Mouse (Mus musculus) left cerebral cortex, postnatal 14 days (tissue): ENCODE measurements at regions not wholly inside any gene's neighbourhood (a gene's known extent, or its start where the extent isn't known, plus 50 kb on each side); places are given as distances from the start of the nearest gene placed in this dataset.
"Not testable (repeated sequence)": the region's sequence is repeated elsewhere in the genome, so short reads cannot be mapped to it uniquely, and the experiment has no call there.

Experiments used
- DNase-seq, 2 experiments: peaks; one replicate each; pipeline ENCODE4 v3.0.0; 2021 to 2022; ENCODE audit warnings: low spot score in 2 of 2, mixed read lengths in 1 of 2
- intact Hi-C: fragments of 180-260 bp; cut with DNase I; formaldehyde crosslinking; loops from one replicate; pipeline ENCODE4 v1.15.1; 2025

DNA sequence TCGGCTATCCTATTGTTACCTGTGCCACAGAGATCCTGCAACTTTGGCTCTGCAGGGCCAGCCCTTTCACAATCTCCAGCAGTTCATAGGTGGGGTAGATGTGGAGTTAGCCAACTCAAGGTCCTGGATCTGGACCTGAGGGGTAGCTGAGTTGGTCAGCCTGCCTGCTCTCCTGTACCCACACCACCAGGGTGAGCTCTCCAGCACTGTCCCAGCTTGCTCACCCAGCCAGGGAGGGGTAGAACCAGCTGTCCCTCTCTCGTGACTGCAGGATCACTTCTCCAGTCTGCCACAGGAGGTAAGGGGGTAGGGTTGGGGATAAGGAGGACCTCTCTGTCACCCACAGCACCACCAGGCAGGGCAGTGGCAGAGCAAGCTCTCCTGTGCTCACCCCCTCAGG is 104.6 kb upstream of the Arid1b start:
- DNase-seq = no peak
- intact Hi-C loops = no loop called here

DNA sequence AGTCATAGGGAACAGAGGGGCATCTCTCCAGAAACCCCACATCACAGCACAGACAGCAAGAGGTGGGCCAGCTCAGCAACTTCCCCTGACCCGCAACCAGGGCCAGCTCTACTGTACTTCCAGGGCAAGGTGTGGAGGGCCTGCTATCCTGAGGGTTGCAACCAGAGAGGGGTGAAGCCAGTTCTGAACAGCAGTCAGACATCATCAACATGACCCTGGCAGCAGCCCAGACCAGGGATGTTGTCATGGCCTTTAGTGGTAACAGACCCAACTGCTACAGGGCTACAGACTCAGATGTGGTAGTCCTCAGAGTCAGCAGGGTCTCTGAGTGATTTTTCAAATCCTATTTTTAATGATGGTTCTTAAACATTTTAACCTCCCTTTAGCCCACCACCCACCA is 104.0 kb upstream of the Arid1b start:
- intact Hi-C loops = no loop called here
- no peak for DNase-seq

DNA sequence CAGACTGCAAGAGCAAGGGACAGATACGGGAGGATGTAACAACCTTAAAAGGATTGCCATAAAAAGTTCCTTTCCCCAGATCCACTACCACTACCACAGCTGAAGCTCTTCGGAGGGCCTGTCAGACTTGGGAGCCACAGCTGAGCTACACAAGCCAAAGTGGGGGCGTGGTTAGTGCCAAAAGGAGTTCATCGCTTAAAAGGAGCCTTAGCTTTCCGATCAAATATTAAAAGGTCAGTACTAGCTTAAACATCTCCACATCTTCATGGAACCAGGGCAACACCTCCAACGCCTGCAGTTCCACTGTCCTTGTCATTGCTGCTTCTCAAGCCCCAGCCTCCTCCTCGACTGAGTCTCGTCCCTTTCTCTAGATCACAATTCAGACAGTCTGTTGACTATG is 102.6 kb upstream of the Arid1b start:
- DNase-seq = no peak

DNA sequence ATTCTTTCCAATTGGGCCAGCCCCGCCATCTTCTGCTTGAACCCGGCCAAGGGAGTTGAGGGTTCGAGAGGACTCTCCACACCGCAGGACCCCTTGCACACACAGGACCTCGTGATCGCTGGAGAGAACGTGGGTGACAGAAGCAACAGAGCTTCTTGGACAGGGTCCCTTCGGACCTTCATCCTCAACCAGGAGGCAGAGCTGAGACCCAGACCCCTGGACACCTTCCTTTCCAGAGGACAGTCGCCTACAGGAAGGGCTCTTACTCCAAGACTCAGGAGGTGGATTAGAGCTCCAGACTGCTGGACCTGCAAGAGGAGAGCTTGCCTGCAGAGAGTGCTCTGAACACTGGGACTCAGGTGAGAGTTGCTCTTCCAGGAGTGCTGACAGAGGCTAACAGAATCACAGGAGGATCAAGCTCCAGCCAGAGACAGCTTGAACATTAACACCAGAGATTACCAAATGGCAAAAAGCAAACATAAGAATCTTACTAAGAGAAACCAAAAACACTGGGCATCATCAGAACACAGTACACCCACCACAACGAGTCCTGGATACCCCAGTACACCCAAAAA is 99.3 kb upstream of the Arid1b start:
- not testable (repeated sequence) for DNase-seq

More for the DNA sequence above, 102.6 kb upstream of the Arid1b start:
- intact Hi-C loops = no loop called here

DNA sequence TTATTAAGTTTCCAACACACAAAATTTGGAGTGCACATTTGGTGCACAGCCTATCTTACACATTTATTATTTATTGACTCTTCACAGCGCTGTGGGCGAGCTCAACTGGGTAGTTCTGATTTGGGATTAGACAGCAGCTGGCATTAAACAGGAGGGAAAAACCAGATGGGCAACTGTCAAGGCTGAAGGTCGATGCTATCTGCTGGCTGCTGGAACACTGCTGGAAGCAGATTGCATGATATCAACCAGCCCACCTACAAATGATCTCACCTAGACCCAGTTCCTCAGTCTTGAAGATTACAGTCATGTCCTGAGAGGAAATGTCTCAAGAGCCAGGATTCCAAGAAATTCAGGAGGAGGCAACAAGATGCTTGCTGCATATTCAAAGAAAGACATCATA is 91.0 kb upstream of the Arid1b start:
- intact Hi-C loops = no loop called here
- no peak for DNase-seq

More for the DNA sequence above, 99.3 kb upstream of the Arid1b start:
- intact Hi-C loops = not testable (repeated sequence)

DNA sequence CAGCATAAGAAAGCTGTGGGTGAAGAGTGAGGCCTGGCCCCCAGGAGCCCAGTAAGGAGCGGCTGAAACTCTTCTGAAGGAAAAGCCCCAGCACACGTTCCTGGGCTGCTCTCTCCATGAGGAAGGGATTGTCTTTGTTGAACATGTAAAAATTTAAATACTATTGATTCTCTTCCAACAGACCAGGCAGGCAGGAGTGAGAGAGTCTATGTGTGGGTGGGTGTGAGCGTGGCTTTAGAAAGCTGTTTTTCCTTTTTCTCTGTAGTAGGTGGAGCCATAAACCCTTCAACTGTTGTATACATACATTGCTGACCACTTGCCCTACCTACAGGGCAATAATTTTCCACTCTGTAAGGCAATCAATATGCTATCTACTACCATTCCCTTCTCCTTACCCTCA is 87.6 kb upstream of the Arid1b start:
- intact Hi-C loops = loop anchor here (2.0 to 5.0 kb wide), 2 partner anchors 129 to 524 kb away; no protein-coding TSS in a partner anchor
- peak; percentile 37 to 57 for DNase-seq

DNA sequence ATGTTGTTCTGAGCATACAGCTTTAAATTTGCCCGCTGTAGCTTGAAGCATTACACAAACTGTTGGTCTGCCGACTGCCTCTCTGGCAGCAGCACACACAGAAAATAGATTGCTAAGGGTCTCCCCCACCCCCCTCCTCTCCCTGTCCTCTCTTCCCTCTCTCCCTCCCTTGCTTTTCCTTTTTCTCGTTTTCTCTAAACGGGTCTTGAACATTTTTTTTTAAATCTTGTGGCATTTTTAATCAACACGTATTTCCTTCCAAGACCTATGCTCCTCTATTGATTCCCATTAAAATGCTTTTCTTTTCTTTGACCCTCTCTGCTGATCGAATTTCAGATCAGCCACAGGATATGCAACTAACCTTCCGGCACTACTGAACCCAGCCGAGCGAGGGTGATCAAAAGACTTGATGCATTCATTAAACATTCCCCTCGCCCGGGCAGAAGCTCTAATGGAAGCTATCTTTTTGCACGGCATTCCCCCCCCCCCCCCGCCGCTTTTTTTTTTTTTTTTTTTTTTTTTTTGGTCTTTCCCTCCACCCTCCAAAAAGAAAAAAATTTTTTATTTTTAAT is 86.9 kb upstream of the Arid1b start:
- intact Hi-C loops = loop anchor here (2.0 to 5.0 kb wide), 2 partner anchors 130 to 524 kb away; no protein-coding TSS in a partner anchor
- DNase-seq = peak; percentile 53 to 67

DNA sequence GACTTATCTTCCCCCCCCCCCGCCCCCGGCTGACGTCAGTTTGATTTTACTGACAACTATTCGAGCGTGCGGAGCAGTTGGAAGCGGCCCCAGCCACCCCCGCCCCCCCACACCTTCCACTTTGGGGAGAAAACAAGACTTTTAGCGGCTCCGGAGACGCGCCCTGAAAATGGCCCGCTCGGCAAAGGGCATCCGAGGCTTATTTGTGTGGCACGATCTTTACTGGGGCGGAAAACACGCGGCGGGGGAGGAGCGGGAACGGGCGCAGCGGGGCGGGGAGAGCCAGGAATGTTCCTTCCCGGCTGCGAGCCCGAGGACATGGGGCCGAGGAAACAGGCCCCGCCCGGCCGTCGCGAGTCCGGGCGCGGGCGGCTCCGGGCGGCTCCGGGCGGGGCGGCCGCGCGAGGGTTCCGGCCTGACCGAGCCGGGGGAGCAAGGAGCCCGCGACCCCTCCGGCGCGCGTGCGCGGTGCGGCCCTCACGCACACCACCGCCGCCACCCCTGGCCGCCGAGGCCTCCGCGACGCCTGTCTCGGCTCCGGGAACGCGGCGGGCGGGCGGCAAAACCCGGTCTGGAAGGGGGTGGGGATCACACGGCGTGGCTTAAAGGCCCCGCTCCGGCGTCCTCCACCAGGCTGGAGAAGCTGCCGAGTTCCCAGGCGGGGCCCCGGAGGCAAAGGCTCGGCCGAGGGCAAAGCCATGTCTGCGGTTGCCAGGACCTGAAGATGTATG is 86.1 kb upstream of the Arid1b start:
- peak; percentile 89 to 93 for DNase-seq
- intact Hi-C loops = loop anchor here (1.0 to 5.0 kb wide), 3 partner anchors 86 to 525 kb away; partner anchors contain the start of gene Arid1b

DNA sequence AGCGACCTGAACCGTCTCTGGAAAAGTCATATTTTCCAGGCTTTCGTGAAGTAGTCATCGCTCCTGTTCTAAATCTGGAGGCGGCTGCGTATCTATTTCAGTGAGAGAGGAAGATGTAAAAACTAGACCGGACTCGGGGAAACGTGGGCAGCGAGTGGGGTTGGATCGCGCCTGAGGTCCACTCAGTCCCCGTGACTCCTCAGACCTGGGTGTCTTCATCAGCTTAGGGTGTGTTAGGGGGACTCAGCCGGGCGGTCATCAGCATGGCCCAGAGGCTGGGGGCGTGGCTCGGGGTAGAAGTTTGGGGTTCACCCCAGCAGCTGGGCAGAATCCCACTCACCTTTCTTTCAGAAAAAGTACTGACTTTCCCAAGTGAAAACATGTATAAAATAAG is 85.6 kb upstream of the Arid1b start:
- DNase-seq = no peak
- intact Hi-C loops = loop anchor here (1.0 to 5.0 kb wide), 2 partner anchors 86 to 131 kb away; partner anchors contain the start of gene Arid1b

DNA sequence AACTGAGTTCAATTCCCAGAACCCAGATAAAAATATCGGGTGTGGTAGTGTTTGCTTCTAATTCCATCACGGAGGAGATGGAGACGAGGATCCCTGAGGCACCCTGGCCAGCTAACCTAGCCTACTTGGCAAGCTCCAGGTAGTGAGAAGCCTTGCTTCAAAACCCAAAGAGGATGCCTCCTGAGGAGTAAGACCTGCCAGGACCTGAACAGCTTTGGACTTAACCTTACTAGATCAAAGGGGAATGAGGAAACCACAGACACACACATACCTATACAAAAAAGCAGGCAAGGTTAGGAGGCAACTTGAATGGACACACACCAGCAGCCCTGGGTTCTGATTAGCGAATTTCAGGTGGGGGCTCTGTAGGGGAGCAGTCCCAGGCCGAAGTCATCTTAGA is 84.0 kb upstream of the Arid1b start:
- DNase-seq = no peak
- intact Hi-C loops = no loop called here

DNA sequence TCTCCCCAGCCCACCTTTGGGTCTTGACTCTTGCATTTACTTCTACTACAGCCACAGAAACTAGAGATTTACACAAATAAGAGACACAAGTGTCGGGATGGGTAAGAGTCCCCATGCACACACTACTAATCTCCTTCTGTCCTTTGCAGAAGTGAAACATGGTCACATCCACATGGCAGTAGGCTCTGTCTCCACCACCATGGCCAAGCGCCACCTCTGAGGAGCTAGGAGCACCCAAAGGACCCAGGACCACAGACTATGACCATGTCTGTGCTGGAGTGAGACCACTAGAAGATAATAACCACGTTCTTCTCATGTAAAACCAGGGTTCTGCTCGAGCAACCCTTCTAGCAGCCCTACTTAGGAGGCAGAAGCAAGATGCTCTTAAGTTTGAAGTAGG is 81.1 kb upstream of the Arid1b start:
- intact Hi-C loops = no loop called here

DNA sequence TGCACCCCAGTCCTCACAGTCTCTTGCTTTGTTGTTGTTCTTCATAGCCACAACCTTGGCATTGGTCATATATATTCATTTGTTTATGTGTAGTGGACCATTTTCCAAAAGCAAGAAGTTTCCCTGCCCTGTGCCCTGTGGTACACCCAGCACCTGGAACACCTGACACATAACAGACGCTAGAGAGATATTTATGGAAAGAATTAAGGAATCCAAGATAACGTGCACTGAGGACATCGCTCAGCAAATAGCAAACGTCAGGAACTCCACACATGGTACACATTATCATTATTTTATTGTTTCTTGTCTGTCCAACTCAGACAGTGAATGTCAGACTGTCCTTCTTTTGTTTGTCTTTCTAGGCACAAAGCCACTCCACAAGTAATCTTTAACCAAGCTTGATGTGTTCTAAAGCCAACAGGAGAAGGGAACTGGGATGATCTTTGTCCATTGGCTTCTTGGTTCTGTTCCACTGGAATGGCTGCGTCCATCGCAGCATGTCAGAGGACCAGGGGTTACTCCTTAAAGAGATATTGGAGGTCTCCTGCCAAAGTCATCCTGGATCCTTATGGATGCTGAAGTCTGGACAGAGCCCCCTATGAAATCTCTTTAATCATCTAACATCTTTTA is 74.2 kb upstream of the Arid1b start:
- no peak for DNase-seq
- intact Hi-C loops = no loop called here

More for the DNA sequence above, 81.1 kb upstream of the Arid1b start:
- no peak for DNase-seq

DNA sequence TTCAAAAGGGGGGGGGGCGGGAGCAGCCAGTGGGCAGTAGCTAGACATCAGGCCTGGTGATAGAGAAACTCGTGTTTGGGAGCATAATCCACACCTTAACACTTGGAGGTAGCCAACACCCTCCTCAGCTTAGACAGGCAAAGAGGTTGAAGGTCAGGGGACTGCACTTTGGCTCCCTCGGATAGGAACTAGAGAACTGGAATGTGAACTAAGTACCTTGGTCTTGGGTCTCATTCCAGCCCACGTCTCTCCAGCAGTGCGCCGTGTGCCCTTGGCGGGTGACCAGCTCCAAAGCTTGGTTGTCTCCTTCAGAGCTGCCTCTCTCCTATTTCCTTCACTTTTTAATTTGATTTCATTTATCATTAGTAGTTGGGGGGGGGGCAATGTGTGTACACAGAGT is 73.0 kb upstream of the Arid1b start:
- no peak for DNase-seq
- intact Hi-C loops = no loop called here

DNA sequence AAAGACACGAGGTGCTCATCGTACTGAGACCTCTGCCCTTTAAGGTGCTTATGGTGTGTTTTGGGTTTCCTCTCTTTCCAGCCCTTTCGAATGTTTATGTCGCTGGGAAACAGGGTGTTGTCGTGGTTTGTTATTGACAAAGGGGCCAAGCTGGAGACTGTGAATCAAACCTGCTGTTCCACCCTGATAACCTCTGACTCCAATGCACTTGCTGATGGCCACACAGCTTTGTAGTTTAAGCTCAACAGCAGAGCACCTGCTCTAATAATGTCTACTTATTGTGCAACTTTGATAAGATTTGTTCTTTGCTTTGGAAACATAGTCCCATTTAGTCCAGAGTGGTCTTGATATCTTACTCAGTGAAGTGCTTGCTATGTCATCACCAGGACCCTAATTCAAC is 65.5 kb upstream of the Arid1b start:
- DNase-seq = no peak
- intact Hi-C loops = no loop called here

DNA sequence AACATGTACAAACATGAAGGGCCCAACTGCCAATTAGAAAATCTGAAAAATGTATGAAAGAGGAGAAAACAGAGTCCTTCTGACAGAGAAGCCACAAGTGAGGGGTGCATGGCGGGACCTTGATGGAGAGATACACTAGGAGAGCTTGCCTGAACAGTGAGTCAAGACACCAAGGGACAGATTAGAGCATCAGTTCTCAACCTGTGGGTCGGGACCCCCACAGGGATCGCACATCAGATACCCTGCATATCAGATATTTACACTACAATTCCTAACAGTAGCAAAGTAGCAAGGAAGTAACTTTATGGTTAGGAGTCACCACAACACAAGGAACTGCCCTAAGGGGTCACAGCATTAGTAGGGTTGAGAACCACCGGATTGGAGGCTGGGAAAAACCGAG is 58.9 kb upstream of the Arid1b start:
- intact Hi-C loops = no loop called here

DNA sequence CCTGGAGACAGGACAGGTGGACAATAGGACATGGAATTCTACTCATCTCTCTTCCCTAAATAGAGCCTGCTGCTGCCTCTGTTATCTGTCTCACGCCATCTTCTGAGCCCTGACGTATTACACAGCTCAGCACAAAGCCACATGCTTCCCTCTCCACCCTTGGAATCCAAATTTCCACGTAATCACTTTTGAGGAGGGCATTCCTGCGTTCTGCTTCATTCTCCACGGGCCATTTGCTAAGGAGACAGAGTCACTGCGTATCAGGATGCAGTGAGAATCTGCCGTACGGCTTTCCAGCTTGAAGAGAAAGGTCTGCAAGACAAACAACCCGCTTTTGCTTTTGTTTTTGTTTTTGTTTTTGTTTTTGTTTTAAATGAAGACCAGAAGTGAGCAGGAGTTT is 53.5 kb upstream of the Arid1b start:
- intact Hi-C loops = no loop called here

More for the DNA sequence above, 58.9 kb upstream of the Arid1b start:
- DNase-seq = no peak

DNA sequence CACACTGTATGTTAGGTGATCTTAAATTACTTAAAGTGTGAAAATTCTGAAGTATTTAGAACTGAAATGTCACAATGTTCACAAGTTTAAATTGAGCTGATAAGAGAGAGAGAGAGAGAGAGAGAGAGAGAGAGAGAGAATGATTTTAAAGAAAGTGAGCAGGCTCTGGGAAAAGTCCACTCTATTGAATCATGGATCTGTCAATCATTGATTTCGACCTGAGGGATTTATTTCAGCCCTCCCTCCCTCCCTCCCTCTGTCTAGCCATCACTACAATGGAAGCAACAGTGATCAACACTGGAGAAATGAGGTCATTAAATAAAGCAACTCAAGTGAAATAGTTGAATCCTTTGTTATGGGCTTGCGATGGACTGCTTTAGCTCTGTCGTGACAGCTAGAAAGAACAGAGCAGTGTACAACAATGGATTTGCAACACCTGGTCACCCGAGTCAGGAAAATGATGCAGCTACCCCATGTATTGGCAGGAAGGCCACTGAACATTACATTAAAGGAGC is 52.8 kb upstream of the Arid1b start:
- intact Hi-C loops = no loop called here

More for the DNA sequence above, 53.5 kb upstream of the Arid1b start:
- DNase-seq = no peak

DNA sequence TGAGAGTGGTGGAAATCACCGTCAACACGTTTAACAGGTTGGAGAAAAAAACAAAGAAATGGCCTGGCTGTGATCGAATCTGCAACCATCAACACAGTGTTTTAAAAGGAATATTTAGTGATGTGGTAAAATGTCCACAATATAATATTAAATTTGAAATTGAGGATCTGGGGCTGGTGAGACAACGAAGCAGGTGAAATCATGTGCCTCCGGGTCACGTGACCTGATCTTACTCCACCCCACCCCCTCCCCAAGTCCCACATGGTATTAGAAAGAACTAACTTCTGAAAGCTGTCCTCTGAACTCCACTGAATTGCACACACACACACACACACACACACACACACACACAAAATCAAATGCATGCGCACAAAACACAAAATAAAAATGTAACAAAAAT is 51.3 kb upstream of the Arid1b start:
- intact Hi-C loops = no loop called here

More for the DNA sequence above, 52.8 kb upstream of the Arid1b start:
- DNase-seq = no peak

More for the DNA sequence above, 51.3 kb upstream of the Arid1b start:
- no peak for DNase-seq
